Mouse (Mus musculus) pancreas, adult 10 weeks (tissue): Measurements from ENCODE around the gene Trmt1. TPM values are rescaled to one million over a fixed set of nuclear protein-coding genes. Genes with fewer than 3 reads are reported as not detected.

Experiments used
- polyA plus RNA-seq: library from polyadenylated mRNA; stranded (reverse); fragments of 350-450 nt; fragmentation: Illumina TruSeq; extraction: RNeasy Lipid Tissue Mini Kit (QIAGEN cat#74804); gene quantifications from one replicate; pipeline ENCODE4 v1.2.3, GENCODE M21; 2015; ENCODE audit warnings: low read depth, low replicate concordance; ENCODE audit not compliant: insufficient read depth

Trmt1 gene
- 55.6 TPM for polyA plus RNA-seq

DNA sequence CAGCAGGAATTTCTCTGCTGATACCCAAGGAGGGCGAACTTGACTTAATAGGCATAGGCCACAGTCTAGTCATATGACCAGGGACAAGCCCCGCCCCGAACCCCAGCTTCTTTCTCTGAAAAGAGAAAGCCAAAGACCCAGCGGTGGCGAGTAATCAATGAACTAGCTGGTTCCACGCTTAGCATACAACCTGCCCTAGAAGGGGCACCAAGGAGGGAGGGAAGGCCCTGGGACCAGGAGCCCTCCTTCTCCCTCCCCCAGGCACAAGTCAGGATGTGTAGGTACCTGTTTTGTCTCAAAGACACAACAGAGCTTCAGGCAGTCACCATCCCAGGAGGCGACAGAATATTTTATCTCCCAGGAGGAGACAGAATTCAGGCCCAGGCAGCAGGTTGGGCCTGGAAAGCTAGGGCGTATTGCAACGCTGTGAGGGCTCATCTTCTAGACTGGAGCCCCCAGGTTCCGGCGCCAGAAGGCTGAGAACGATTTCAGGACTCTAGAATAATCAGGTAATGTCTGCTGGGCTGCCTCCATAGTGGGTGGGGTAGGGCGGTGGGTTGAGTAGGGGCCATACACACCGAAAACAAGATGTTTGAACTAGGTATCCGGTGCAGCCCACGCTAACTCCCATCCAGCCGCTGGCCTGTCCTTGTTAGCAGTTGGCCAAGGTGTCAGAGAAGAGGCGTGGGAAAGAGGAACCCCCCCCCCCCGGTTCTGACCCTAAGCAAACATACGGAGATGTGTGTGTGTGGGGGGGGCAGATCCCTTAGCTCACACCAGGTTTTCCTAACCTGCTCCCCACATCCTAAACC lies at the start of gene Trmt1:
TSS of gene Trmt1 (plus strand) at position 117 of the 812 bp plus-strand sequence.

DNA sequence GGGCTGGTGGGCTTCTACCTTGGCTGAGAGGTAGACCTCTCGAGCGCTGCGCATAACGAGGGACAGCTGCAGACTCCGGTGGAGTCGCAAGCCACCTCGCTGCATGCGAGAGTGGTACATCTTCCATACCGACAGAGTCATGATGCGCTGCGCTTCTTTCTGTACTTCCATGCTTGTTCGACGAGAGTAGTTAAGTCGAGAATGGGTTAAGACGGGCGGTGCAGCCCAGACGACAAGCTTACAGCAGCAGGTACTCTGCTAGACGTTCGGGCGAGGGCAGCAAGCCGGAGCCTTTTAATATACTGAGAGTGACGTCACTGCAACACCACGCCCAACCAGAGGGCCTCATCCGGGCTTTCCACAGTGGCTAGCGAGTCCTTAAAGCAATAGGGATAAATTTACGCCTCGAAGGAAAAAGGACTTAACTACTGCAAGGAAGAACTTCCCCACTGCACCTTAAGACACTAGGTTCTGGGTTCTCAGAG lies 23.5 kb upstream of the Trmt1 start, which contains the start of gene Ier2:
TSS of gene Ier2 (minus strand) at position 272 of the 485 bp plus-strand sequence.

DNA sequence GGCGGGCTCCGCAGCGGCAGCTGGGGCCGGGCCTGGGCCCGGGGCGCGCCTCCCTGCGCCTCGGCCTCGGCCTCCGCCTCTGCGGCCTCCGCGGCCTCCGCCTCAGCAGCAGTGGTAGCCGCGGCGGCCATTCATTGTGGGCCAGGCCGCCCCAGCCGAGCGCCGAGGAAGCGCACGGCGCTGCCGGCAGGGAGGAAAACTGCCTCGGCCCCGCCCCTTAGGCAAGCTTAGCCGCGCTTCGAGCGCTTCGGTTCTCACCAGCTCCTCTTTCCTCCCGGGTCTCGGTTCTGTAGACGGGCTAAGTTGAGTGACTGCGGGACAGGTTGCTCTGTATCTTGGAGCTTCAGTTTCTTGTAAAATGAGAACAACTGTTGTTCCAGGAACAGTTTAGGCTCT lies 1.6 kb downstream of the Trmt1 start, which contains the start of gene Nacc1:
TSS of gene Nacc1 (minus strand) at position 158 of the 396 bp plus-strand sequence.

DNA sequence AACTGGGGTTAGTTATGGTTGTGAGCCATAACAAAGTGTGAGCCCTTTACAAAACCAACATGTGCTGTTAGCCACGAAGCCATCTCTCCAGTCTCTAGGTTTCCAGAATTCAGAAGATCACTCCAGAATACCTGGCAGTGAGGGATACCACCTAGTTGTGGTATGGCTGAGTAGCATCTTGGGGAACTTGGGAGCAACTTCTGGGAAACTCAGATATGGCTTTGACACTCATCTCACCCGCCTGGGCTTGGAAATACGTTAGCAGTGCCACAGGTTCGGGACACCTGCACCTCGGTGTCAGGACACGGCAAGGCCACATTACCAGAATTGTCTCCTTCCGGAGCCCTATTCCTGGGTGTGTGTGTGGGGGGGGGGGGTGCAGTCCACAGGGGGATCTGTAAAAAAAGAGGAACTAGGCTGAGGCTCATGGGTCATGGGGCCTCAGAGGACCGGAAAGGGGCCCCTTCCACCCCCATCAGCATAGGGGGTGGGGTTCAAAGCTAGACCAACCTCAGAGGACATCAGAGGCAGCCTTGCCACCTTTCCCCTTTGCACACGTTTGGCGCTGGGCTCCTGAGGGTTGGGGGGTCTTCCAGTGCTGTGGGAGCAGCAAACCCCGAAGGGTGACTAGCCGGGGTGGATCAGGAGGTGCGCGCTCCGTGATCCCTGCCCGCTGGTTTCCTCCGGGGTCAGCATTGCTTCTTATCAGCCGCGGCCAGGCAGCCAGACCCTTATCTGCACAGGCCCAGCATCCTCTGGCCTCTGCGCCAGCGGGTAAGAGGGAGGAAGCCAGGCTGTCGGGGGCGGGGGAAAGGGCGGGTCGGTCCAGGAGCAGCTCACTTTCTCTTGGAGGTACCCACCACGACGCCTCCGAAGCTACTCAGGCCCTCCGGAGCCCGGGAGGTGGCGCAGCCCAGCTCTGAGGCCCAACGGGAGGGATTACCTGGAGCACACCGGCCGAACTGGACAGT lies 15.1 kb downstream of the Trmt1 start, which contains the start of gene Lyl1:
TSS of gene Lyl1 (plus strand) at position 517 of the 971 bp plus-strand sequence.

DNA sequence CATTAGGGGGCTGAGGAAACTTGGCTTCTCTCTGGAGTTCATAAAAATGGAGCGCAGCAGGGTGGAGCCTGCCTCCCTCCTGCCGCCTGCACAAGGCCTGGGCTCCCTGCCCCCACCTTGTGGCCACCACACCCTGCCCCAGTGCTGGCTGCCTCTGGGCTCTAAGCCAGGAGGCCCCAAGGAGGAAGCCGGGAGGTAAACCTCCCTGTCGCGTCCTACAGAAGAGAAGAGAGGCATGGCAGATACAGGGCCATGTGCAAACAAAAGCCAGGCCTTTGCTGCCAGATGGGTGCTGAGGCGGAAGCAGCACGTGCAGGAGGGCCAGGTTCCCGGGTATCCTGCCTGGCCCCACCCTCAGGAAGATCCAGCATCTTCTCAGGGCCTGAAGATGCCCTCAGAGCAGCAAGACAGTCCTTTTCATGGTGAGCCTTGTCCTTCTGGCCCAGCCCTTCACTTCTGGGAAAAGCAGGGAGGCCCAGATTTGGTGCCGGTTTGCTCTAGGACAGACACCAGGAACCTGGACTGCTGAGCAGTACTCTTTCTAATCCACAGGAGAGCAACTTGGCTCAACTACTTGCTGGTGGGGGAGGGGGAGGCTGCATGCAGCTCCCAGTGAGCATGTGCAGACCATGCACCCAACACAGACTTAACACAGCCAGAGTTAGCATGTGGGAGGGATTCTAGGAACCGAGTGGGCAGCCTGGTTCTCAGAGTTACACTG lies 36.9 kb downstream of the Trmt1 start, which contains the start of gene G430095P16Rik:
TSS of gene G430095P16Rik (plus strand) at position 158 of the 721 bp plus-strand sequence.

Other genes starting within 250 kb of the Trmt1 start
- 14.1 TPM for gene Ier2, start 23.5 kb upstream of the Trmt1 start, polyA plus RNA-seq
- gene Nacc1, start 1.6 kb downstream of the Trmt1 start, polyA plus RNA-seq: 7.9 TPM
- 2.6 TPM for gene Lyl1, start 15.2 kb downstream of the Trmt1 start, polyA plus RNA-seq
- gene G430095P16Rik, start 36.7 kb downstream of the Trmt1 start, polyA plus RNA-seq: not detected
- gene Nfix, start 114.0 kb downstream of the Trmt1 start, polyA plus RNA-seq: 14.9 TPM
- gene Dand5, start 136.5 kb downstream of the Trmt1 start, polyA plus RNA-seq: 1.8 TPM
- 7.0 TPM for gene Gadd45gip1, start 145.2 kb downstream of the Trmt1 start, polyA plus RNA-seq
- 18.2 TPM for gene Rad23a, start 154.4 kb downstream of the Trmt1 start, polyA plus RNA-seq
- gene Calr, start 160.6 kb downstream of the Trmt1 start, polyA plus RNA-seq: 181 TPM
- 19.1 TPM for gene Farsa, start 170.7 kb downstream of the Trmt1 start, polyA plus RNA-seq
- gene Syce2, start 185.8 kb downstream of the Trmt1 start, polyA plus RNA-seq: not detected
- 27.8 TPM for gene Gcdh, start 207.6 kb downstream of the Trmt1 start, polyA plus RNA-seq
- gene Klf1, start 215.6 kb downstream of the Trmt1 start, polyA plus RNA-seq: not detected
- gene Dnase2a, start 222.3 kb downstream of the Trmt1 start, polyA plus RNA-seq: 6.3 TPM